ENCODE assay signal across 12 mouse cellular contexts in the genomic region with DNA sequence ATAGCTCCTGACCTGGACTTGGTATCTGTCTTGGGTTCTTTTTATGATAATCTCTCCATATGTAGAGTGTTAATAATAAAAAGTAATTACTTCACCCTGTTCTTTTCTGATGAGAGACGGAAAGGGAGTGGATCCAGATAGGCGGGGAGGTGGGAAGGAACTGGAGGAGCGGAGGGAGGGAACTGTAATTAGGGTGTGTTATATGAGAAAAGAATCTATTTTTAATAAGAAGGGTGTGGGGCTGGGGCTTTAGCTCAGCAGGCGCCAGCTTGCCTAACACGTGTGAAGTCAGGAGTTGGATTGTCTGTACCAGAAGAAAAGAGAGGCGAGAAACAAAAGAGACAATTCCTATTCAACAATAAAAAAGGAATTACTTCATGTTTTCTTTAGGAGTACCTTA. TPM values are rescaled to one million over a fixed set of nuclear protein-coding genes. Genes with fewer than 3 reads are reported as not detected.
A peak's percentile ranks its signal among the peaks of the same experiment; 100 is the strongest.
DNase-seq lines count a peak whose midpoint lies in the region; ATAC-seq lines count a peak whose summit lies in the region.
"Had no signal": no experiment of that assay in that cellular context is flagged by ENCODE, and none has a peak within 500 bp of the region (broad histone marks: within the 10 kb centered on the region; RNA-seq: fewer than 3 reads in every experiment).

No protein-coding gene starts in this region.

- H3K4me1 ChIP-seq in forebrain, embryonic 15.5 days = peaks cover 7% of the 10 kb centered on the region; the same call in 1 of the 2 replicates
- H3K4me1 ChIP-seq in hindbrain, embryonic 11.5 days (replicated peaks; ENCODE audit: control insufficient read depth, insufficient read depth, low read length) = no peaks in the 10 kb centered on the region

- WGBS in forebrain, embryonic 15.5 days = 15% methylated on average over 6 of the region's 6 CpGs
- 68% methylated on average over 6 of the region's 6 CpGs for WGBS in hindbrain, embryonic 11.5 days

- H3K27me3 ChIP-seq in forebrain, embryonic 15.5 days = no peaks in the 10 kb centered on the region
- H3K27me3 ChIP-seq in hindbrain, embryonic 11.5 days (ENCODE audit: control insufficient read depth, insufficient read depth, low read length) = no peaks in the 10 kb centered on the region
- H3K27me3 ChIP-seq: midbrain, embryonic 13.5 days had no signal

- no peak overlapping the region for H3K27ac ChIP-seq in forebrain, embryonic 15.5 days (replicated peaks)
- H3K27ac ChIP-seq in hindbrain, embryonic 11.5 days (ENCODE audit: low read depth, low read length) = no peak overlapping the region
- H3K27ac ChIP-seq: hindbrain, postnatal 0 days; midbrain, embryonic 13.5 days had no signal

- peaks cover 2% of the 10 kb centered on the region; the same call in 1 of the 2 replicates for H3K36me3 ChIP-seq in forebrain, embryonic 15.5 days
- no peaks in the 10 kb centered on the region for H3K36me3 ChIP-seq in hindbrain, embryonic 11.5 days (ENCODE audit: control insufficient read depth, insufficient read depth, low read length)

- ATAC-seq in forebrain, embryonic 15.5 days (replicated peaks) = 0 out of 2 replicates have a peak, but pooled peaks have one; percentile 13
- no peak for ATAC-seq in hindbrain, embryonic 11.5 days (ENCODE audit: low FRiP score)
- ATAC-seq: hindbrain, postnatal 0 days; midbrain, embryonic 13.5 days had no signal

- no peak overlapping the region for H3K4me3 ChIP-seq in forebrain, embryonic 15.5 days
- H3K4me3 ChIP-seq in hindbrain, embryonic 11.5 days (ENCODE audit: low read depth, low read length) = no peak overlapping the region
- H3K4me3 ChIP-seq: midbrain, embryonic 13.5 days had no signal

- no peak overlapping the region for H3K9ac ChIP-seq in forebrain, embryonic 15.5 days (replicated peaks)
- H3K9ac ChIP-seq in hindbrain, embryonic 11.5 days (ENCODE audit: low read depth, low read length) = no peak overlapping the region
- H3K9ac ChIP-seq: midbrain, embryonic 13.5 days had no signal

- H3K9me3 ChIP-seq in forebrain, embryonic 15.5 days = no peaks in the 10 kb centered on the region
- no peaks in the 10 kb centered on the region for H3K9me3 ChIP-seq in hindbrain, embryonic 11.5 days (ENCODE audit: control insufficient read depth, low read length)
- H3K9me3 ChIP-seq: G1E; midbrain, embryonic 13.5 days had no signal

- H3K4me2 ChIP-seq in forebrain, embryonic 15.5 days (replicated peaks) = no peak overlapping the region
- H3K4me2 ChIP-seq in hindbrain, embryonic 11.5 days (replicated peaks; ENCODE audit: low read depth, low read length) = no peak overlapping the region
- H3K4me2 ChIP-seq: midbrain, embryonic 13.5 days had no signal

- peak; percentile 31 to 40 for DNase-seq in cerebellum, postnatal 36 days
- DNase-seq in cerebellum, adult 11-12 months = no peak
- peak; percentile 19 for DNase-seq in layer of hippocampus, adult 9-11 months
- DNase-seq in layer of hippocampus, adult 11-12 months (ENCODE audit: low spot score) = no peak
- peak; percentile 51 for DNase-seq in lung, postnatal 25 days (ENCODE audit: low spot score)
- DNase-seq in hindbrain, embryonic 11.5 days (ENCODE audit: low spot score) = no peak
- no peak for DNase-seq in adrenal gland, adult 8-10 months
- DNase-seq: kidney, postnatal 10 days had no signal

RNA-seq across cellular contexts. Expression of gene Tmod3, which starts 35.8 kb away (rescaled TPM):
- polyA plus RNA-seq in forebrain, embryonic 15.5 days (2015; fragmentation: Nextera tagmentation; extraction: Ambion mirVana) = 99.1 and 107 TPM in 2 replicates
- 96.9 and 110 TPM in 2 replicates for polyA plus RNA-seq in hindbrain, embryonic 11.5 days (2014; fragmentation: Nextera tagmentation; extraction: Ambion mirVana)
- 10 to 100 TPM; 49.5 to 64.9 (median 56.5) TPM for total RNA-seq in adrenal gland, adult 8-10 months (2022)

Comparison
In these comparisons a context has a peak if more than half of its experiments do, and no peak if none do; other contexts are left out.
1. DNase-seq: peak in cerebellum, postnatal 36 days (2 of 2), layer of hippocampus, adult 9-11 months (single experiment) and lung, postnatal 25 days (single experiment); none in cerebellum, adult 11-12 months (single experiment), layer of hippocampus, adult 11-12 months (single experiment), hindbrain, embryonic 11.5 days (single experiment) and adrenal gland, adult 8-10 months (single experiment).